Mouse (Mus musculus) spleen, postnatal 10 days (tissue): ENCODE results near the gene Hbb-bt.
"Not testable (repeated sequence)": the region's sequence is repeated elsewhere in the genome, so short reads cannot be mapped to it uniquely, and the experiment has no call there.

Experiments used
- DNase-seq, 2 experiments: peaks; one replicate each; pipeline ENCODE4 v3.0.0; 2021 to 2022; ENCODE audit warnings: low spot score in 2 of 2

Hbb-bt gene

DNA sequence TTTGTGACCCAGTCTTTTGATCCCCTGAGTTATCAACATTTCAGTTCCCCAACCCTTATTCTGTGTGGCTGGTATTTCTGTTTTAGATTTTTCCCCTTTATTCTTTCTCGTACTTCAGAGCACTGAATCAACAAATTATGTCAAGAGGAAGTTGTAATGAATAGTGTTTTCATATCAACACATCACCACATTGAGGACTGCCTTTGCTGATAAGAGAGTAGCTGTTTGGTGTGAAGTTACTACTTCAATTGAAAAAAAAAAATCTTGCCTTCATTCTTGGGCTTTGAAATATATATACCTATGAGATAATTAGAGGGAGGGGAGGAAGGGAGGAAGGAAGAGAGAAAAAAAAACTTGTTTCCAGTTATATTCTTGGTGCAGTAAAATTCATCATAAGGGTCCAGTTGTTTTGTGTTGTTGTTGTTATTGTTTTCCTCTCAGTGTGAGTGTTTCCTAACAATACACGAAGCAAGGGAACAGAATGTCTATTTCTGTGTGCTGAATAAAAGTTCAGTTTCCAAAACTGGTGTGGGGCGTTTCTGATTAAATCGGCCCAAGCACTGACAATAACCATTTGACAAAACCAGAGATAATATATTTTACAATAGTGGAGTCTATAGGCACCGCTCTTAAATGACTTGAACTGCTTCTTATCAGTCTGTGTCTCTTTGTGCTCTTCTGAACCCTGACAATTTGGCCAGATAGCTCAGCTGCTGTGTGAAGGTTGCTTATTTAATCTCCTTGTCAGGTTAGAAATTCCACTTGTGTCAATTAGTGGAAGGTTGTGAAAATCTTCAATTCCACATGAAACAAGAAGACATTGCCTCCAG is 4.6 kb downstream of the Hbb-bt start:
- DNase-seq = no peak

DNA sequence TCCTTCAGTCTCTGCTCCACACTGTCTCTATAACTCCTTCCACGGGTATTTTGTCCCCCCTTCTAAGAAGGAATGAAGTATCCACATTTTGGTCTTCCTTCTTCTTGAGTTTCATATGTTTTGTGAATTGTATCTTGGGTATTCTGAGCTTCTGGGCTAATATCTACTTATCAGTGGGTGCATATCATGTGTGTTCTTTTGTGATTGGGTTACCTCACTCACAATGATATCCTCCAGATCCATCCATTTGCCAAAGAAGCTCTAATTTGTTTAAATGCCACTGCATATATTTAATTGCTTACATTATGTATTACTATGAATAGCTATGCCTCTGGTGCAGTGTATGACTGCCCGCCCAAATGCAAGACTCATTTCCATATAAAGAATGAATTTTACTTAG is 5.7 kb downstream of the Hbb-bt start:
- DNase-seq = not testable (repeated sequence)

DNA sequence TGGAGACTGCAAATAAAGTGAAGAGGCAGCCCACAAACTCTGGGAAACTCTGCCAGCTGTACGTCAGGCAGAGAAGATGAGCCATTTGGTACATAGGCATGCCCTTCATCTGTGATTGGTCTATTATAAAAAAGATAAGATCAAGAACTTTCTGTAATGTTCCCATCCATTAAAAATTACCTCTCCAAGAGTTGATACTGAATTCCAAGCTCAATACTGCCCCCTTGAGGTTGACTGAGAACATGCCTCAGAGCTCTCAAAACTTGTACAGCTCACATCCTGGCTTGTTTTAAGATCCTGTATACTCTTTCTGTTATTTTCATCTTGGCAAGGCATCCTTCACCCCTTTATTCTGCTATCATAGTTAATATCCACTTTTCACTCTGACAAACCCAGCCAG is 6.9 kb downstream of the Hbb-bt start:
- DNase-seq = peak in 1 of 2 experiments; percentile 55

DNA sequence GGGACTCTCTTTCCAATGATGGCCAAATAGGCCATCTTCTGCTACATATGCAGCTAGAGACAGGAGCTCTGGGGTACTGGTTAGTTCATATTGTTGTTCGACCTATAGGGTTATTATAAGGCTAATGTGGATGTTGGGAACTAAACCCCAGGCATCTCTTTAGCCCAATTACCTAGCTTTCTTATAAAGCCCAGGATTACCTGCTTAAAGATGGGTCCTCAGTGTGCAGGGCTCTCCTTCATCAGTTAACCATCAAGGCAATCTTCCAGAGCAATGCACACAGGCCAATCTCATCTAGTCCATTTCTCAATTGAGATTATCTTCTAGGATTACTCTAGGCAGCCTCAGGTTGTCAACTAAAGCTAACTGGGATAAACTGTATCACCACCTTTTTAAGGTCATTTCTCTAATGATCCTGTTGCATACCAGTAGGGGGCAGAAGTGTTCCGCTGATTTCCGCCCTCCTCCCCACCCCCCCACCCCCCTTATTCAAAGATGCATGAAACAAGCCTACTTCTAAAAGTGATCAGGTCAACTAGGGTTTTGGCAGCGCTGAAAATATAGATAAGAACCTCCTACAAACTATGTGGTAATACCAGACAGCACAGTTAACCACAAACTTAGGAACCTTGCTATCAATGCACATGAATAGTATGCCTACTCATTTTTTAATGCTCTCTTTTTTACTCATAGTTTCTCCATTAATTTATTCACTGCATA is 21.0 kb downstream of the Hbb-bt start:
- peak in 1 of 2 experiments; percentile 46 for DNase-seq

DNA sequence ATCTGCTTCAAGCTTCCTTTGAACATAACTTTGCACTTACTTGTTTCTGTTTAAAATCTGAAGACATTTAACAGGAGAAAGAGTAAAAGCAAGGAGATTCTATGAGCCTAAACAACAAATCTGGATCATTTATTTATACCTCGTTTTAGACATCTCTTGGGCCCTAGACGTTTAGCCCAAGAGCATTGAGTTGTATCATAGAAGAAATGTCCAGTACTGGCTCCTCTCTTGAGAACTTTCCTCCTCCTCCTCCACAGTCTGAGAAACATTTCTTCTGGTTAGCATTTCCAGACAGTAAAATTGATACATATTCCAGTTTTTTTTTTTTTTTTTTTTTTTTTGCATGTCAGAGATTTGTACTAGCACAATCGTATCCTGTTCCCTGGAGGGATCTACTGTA is 22.1 kb downstream of the Hbb-bt start, which contains the start of gene Olfr67:
TSS of gene Olfr67 (minus strand) at position 101 of the 400 bp plus-strand sequence.
- DNase-seq = no peak

DNA sequence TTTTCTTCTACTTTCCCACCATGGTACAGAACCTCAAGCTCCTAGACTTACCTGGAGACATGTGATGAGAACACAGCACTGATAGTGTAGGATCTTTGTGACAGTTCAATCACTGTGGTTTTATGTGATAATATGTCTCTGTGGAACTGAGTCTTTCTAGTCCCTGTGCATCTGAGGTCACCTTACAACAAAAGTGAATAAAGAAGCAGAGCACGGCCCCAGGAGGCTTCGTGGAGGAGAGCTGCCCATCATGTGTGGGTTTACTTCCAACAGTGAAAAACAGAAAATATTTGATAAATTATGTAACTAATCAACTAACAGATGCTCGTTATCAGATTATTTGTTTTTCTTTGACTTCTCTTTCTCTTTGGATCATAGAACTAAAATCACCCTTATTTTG is 34.2 kb downstream of the Hbb-bt start, which contains the start of gene Olfr68:
TSS of gene Olfr68 (minus strand) at position 101 of the 400 bp plus-strand sequence.
- DNase-seq = no peak

DNA sequence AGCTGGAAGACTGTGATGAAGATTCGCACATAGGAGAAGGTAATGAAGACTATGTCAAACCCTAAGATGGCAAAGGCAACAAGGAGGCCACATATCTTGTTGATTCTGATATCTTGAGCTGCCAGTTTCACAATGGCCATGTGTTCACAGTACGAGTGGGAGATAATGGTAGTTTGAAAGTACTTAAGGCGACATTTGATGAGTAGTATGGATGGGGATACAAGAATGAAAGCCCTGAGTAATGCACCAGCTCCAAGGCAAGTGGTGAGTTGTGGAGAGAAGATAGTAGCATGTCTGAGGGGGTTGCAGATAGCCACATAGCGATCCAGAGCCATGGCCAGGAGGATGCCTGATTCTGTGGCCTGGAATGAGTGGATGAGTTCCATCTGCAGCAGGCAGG is 36.1 kb downstream of the Hbb-bt start:
- not testable (repeated sequence) for DNase-seq

DNA sequence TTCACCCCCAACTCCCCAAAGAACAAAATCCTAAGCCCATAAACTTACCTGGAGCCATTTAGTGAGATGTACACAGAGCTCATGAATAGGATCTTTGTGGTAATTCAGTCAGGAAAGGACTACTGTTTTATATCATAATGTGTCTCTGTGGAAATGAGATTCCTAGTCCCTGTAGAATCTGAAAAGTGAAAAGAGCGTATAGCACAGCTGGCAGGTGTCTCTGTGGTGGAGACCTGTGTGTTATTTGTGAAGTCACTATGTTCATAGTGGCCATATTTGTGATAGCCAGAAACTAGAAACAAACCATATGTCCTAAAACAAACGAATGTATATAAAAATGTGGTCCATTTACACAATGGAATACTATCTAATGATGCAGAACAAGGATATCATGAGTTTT is 42.3 kb downstream of the Hbb-bt start, which contains the start of gene Olfr69:
TSS of gene Olfr69 (minus strand) at position 101 of the 400 bp plus-strand sequence.
- DNase-seq = no peak

DNA sequence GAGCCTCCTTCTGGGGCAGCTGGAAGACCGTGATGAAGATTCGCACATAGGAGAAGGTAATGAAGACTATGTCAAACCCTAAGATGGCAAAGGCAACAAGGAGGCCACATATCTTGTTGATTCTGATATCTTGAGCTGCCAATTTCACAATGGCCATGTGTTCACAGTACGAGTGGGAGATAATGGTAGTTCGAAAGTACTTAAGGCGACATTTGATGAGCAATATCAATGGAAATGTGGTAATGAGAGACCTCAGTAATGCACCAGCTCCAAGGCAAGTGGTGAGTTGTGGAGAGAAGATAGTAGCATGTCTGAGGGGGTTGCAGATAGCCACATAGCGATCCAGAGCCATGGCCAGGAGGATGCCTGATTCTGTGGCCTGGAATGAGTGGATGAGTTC is 46.1 kb downstream of the Hbb-bt start:
- DNase-seq = not testable (repeated sequence)
